Mouse (Mus musculus): ENCODE results near the gene Cpne6.

Gene Cpne6

GRCm38 (mm10) chr14:55510125-55510731 is at the start of gene Cpne6:
TSS of gene Cpne6 (plus strand) at chr14:55510445.
- DNase-seq (ENCODE audit: low spot score): no peak

DNA sequence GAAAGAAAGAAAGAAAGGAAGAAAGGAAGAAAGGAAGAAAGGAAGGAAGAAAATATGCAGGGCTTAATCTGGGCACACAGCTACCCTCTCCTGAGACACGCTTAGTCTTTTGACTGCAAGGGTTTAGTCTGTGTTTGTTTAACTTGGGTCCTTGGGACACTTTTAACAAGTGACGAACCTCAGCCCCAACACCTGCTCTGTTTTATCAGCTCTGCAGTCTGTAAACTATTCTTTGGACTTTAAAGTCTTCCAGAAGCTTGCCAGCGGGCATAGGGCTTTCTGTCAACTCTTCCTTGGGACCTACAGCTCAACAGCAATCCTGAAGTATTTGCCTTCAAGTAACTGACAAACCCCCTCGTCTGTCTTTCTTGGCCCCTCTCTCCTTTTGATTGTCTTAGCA is 48.5 kb upstream of the Cpne6 start:
- DNase-seq (ENCODE audit: low spot score): no peak

DNA sequence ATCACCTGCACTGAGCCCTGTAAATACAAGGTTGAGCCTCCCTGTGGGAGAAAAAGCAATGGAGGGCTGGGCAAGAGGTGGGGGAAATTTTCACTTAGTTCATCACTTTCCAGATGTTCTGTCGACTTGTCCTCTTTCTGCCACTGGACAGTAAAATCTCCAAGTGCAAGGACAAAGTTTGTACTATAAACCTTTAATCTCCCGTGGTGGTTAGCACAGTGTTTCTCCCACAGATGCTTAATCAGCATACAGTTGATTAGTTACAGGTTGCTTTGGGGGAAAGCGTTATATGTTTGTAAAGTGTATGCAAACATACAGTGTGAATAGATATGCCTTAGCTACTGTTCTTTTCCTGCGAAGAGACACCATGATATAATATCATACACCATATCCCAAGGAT is 43.8 kb upstream of the Cpne6 start:
- DNase-seq (ENCODE audit: low spot score): no peak

- no peak for DNase-seq (ENCODE audit: low spot score)
These were observed 43.1 kb upstream of the Cpne6 start for GRCm38 (mm10) chr14:55467108-55467507.

GRCm38 (mm10) chr14:55468301-55468741 is 41.9 kb upstream of the Cpne6 start:
- no peak for DNase-seq (ENCODE audit: low spot score)

DNA sequence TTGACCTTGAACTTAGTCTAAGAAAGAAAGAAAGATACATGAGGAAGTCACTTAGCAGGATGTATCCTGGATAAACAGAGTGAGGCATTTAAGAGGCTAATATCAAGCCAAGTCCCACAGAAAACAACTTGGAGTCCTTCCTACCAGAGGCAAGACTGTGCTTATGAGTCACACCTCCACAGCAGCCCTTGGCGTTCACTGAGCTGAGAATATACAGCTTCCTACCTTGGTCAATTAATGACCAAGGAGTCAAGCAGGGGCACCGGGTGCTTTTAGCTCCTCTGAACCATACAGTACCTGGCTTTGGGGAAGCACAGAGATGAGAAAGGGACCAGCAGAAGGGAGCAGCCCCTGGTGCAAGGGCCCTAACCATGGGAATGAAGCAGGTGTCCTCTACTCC is 41.2 kb upstream of the Cpne6 start:
- DNase-seq (ENCODE audit: low spot score): no peak

DNA sequence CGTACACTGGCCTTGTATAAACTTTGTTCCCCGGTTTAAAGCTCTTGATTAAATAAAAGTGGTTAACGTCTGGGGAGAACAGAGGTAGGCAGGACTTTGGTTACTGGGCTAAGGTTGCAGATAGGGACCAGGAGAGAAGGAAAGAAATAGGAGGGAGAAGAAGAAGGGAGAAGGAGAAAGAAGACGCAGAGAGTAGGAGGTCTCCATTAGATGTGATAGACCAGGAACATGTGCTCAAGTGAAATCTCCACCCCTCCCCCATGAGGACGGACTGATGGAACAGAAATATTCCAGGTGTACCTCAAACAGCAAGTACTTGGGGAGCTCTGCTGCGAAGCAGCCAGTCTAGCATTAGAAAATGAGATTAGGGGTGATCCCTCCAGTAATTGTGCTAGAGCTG is 40.4 kb upstream of the Cpne6 start:
- DNase-seq (ENCODE audit: low spot score): no peak

DNA sequence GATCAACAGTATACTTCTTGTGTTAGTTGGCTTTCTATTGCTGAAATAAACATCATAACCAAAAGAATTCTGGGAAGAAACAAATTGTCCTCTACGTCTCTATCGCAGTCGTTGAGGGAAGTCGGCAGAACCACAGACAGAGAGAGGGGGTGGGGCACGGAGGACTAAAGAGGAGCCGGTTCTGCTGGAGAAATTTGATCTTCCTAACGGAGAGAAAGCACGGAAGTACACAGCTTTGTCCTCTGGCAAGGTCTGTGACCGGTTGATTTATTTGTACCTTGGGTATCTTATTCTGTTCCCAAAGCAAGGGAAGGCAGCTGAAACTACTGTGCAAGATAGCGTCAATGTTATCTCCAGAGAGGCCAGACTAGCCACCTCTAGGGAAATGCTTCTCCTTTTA is 39.4 kb upstream of the Cpne6 start:
- no peak for DNase-seq (ENCODE audit: low spot score)

- DNase-seq (ENCODE audit: low spot score): no peak
These were observed 34.6 kb upstream of the Cpne6 start for GRCm38 (mm10) chr14:55475654-55476053.

GRCm38 (mm10) chr14:55477421-55477820 is 32.8 kb upstream of the Cpne6 start:
- DNase-seq (ENCODE audit: low spot score): no peak

GRCm38 (mm10) chr14:55477829-55478228 is 32.4 kb upstream of the Cpne6 start:
- DNase-seq (ENCODE audit: low spot score): no peak

GRCm38 (mm10) chr14:55478651-55479599 is 31.3 kb upstream of the Cpne6 start, which contains the start of gene Dhrs4:
TSS of gene Dhrs4 (plus strand) at chr14:55478758.
- DNase-seq (ENCODE audit: low spot score): peak; percentile 52

DNA sequence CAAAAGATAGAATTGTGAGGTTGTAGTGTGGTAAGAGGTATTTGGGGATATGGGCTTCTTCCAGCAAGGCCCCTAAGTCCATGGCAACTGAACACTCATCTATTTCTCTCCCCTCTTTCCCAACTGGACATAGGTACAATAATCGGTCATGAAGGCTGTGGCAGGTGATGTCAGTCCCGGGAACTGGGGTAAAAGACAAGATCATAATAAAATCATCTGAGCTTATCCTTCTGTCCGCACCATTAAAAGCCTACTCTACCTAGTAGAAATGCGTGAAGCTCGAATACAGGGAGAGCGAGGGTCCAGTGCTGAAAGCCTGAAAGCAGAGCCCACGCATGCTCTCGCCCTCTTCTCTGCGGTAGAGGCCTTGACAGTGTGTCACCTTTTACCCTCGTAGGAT is 30.6 kb upstream of the Cpne6 start:
- no peak for DNase-seq (ENCODE audit: low spot score)

GRCm38 (mm10) chr14:55484430-55485085 is 25.7 kb upstream of the Cpne6 start:
- DNase-seq (ENCODE audit: low spot score): no peak

- DNase-seq (ENCODE audit: low spot score): no peak
These were observed 23.4 kb upstream of the Cpne6 start for GRCm38 (mm10) chr14:55486836-55487235.

GRCm38 (mm10) chr14:55490361-55491201 is 19.7 kb upstream of the Cpne6 start, which contains the start of gene Carmil3:
TSS of gene Carmil3 (plus strand) at chr14:55490651.
- peak; percentile 82 for DNase-seq (ENCODE audit: low spot score)

GRCm38 (mm10) chr14:55491291-55491833 is 18.9 kb upstream of the Cpne6 start:
- no peak for DNase-seq (ENCODE audit: low spot score)

GRCm38 (mm10) chr14:55492103-55492502 is 18.1 kb upstream of the Cpne6 start:
- no peak for DNase-seq (ENCODE audit: low spot score)

GRCm38 (mm10) chr14:55495509-55496240 is 14.6 kb upstream of the Cpne6 start:
- no peak for DNase-seq (ENCODE audit: low spot score)

GRCm38 (mm10) chr14:55496761-55497448 is 13.3 kb upstream of the Cpne6 start:
- DNase-seq (ENCODE audit: low spot score): no peak

All from left cerebral cortex, adult 11 months (tissue).